Mouse (Mus musculus) lung, postnatal 0 days (tissue): ENCODE measurements around the gene Fam131a.

ENCODE experiments used
- CTCF ChIP-seq: IDR thresholded peaks from 2 replicates; pipeline ENCODE4 v1.5.1; 2016; ENCODE audit warnings: antibody characterized with exemption, mild to moderate bottlenecking
- EP300 ChIP-seq: IDR thresholded peaks from 2 replicates; pipeline ENCODE4 v1.6.1; 2016; ENCODE audit warnings: antibody characterized with exemption, mild to moderate bottlenecking, control low read depth

DNA sequence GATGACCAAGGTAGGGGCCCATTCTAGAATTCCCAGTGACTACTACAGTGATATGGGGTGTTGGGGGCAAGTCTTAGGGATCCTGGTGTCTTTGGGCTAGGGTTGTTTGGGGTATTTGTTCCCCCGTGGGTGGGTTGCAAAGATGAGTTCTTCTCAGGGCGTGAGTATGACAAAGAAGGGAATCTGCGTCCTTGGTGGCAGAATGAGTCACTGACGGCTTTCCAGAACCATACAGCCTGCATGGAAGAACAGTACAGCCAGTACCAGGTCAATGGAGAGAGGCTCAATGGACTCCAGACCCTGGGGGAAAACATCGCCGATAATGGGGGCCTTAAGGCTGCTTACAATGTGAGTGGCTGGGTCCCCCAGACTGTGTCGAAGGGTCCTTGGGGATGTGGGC lies 49.1 kb upstream of the Fam131a start:
- no peak for TF ChIP-seq EP300
- no peak for TF ChIP-seq CTCF
